Mouse (Mus musculus): ENCODE data around the gene Mogat1. TPM values are rescaled to one million over a fixed set of nuclear protein-coding genes. Genes with fewer than 3 reads are reported as not detected.
"Not testable (repeated sequence)": the region's sequence is repeated elsewhere in the genome, so short reads cannot be mapped to it uniquely, and the experiment has no call there.

Mogat1 gene
- not detected for polyA plus RNA-seq (2017; shearing (Covaris generic))

GRCm38 (mm10) chr1:78510862-78511261 is at the start of gene Mogat1:
TSS of gene Mogat1 (plus strand) at chr1:78510991.
- ATAC-seq, result no peak

GRCm38 (mm10) chr1:78472441-78472840 is 38.4 kb upstream of the Mogat1 start:
- ATAC-seq, result no peak

- ATAC-seq, result no peak
Observed at GRCm38 (mm10) chr1:78483430-78483829, 27.4 kb upstream of the Mogat1 start.

- ATAC-seq, result no peak
Observed at GRCm38 (mm10) chr1:78484361-78484760, 26.4 kb upstream of the Mogat1 start.

GRCm38 (mm10) chr1:78488427-78488751 is 22.4 kb upstream of the Mogat1 start:
- ATAC-seq, result peak; percentile 40

GRCm38 (mm10) chr1:78488752-78489492 is 21.9 kb upstream of the Mogat1 start, which contains the start of gene Farsb:
TSS of gene Farsb (minus strand) at chr1:78488897.
- ATAC-seq, result peak; percentile 89

GRCm38 (mm10) chr1:78490143-78490542 is 20.6 kb upstream of the Mogat1 start:
- no peak for ATAC-seq

- ATAC-seq, result no peak
Observed at GRCm38 (mm10) chr1:78501036-78501435, 9.8 kb upstream of the Mogat1 start.

GRCm38 (mm10) chr1:78501856-78502255 is 8.9 kb upstream of the Mogat1 start:
- not testable (repeated sequence) for ATAC-seq

- ATAC-seq, result no peak
Observed at GRCm38 (mm10) chr1:78502527-78502926, 8.3 kb upstream of the Mogat1 start.

GRCm38 (mm10) chr1:78507137-78507536 is 3.7 kb upstream of the Mogat1 start:
- no peak for ATAC-seq

GRCm38 (mm10) chr1:78511621-78512160 is 900 bp downstream of the Mogat1 start, which contains the start of gene BC035947:
TSS of gene BC035947 (minus strand) at chr1:78512158.
- ATAC-seq, result no peak

- no peak for ATAC-seq
Observed at GRCm38 (mm10) chr1:78512756-78513155, 2.0 kb downstream of the Mogat1 start.

- ATAC-seq, result no peak
Observed at GRCm38 (mm10) chr1:78518907-78519306, 8.1 kb downstream of the Mogat1 start.

GRCm38 (mm10) chr1:78525189-78525886 is 14.5 kb downstream of the Mogat1 start:
- ATAC-seq, result peak; percentile 49

GRCm38 (mm10) chr1:78528356-78528755 is 17.6 kb downstream of the Mogat1 start:
- ATAC-seq, result no peak

- no peak for ATAC-seq
Observed at GRCm38 (mm10) chr1:78529011-78529410, 18.2 kb downstream of the Mogat1 start.

GRCm38 (mm10) chr1:78530500-78531215 is 19.9 kb downstream of the Mogat1 start:
- ATAC-seq, result no peak

GRCm38 (mm10) chr1:78532184-78532800 is 21.5 kb downstream of the Mogat1 start:
- no peak for ATAC-seq

- ATAC-seq, result no peak
Observed at GRCm38 (mm10) chr1:78534428-78535150, 23.8 kb downstream of the Mogat1 start.

GRCm38 (mm10) chr1:78536310-78537164 is 25.7 kb downstream of the Mogat1 start:
- ATAC-seq, result peak; percentile 30

Data from activated CD4-positive, CD25-positive, alpha-beta regulatory T cell, adult 4 months (primary cell).